Mouse (Mus musculus): ENCODE measurements around the gene Cfap221.

Gene Cfap221

GRCm38 (mm10) chr1:119996798-119997581 lies at the start of gene Cfap221:
Gene Cfap221, minus strand, starts transcription at chr1:119997234.
- peak; percentile 84 for DNase-seq

GRCm38 (mm10) chr1:120044584-120044983 lies 47.5 kb upstream of the Cfap221 start:
- DNase-seq = no peak

GRCm38 (mm10) chr1:120042421-120042820 lies 45.4 kb upstream of the Cfap221 start:
- no peak for DNase-seq

GRCm38 (mm10) chr1:120038594-120038993 lies 41.6 kb upstream of the Cfap221 start:
- no peak for DNase-seq

GRCm38 (mm10) chr1:120037021-120037683 lies 40.1 kb upstream of the Cfap221 start:
- DNase-seq = peak; percentile 70

GRCm38 (mm10) chr1:120035456-120036034 lies 38.5 kb upstream of the Cfap221 start:
- DNase-seq = no peak

GRCm38 (mm10) chr1:120034793-120035192 lies 37.8 kb upstream of the Cfap221 start:
- DNase-seq = no peak

- DNase-seq = peak; percentile 7
These were observed 36.4 kb upstream of the Cfap221 start for GRCm38 (mm10) chr1:120033469-120033854.

- peak; percentile 95 for DNase-seq
These were observed 35.9 kb upstream of the Cfap221 start for GRCm38 (mm10) chr1:120032804-120033468.

GRCm38 (mm10) chr1:120030474-120030873 lies 33.4 kb upstream of the Cfap221 start:
- DNase-seq = no peak

GRCm38 (mm10) chr1:120027693-120028092 lies 30.7 kb upstream of the Cfap221 start:
- DNase-seq = peak; percentile 85

GRCm38 (mm10) chr1:120025050-120025439 lies 28.0 kb upstream of the Cfap221 start:
- no peak for DNase-seq

GRCm38 (mm10) chr1:120024331-120025049 lies 27.5 kb upstream of the Cfap221 start:
- DNase-seq = peak; percentile 71

GRCm38 (mm10) chr1:120021951-120022350 lies 24.9 kb upstream of the Cfap221 start:
- DNase-seq = no peak

- DNase-seq = no peak
These were observed 23.4 kb upstream of the Cfap221 start for GRCm38 (mm10) chr1:120020322-120020897.

GRCm38 (mm10) chr1:120019428-120019827 lies 22.4 kb upstream of the Cfap221 start:
- no peak for DNase-seq

GRCm38 (mm10) chr1:120018900-120019299 lies 21.9 kb upstream of the Cfap221 start:
- DNase-seq = no peak

GRCm38 (mm10) chr1:120016240-120016639 lies 19.2 kb upstream of the Cfap221 start:
- DNase-seq = peak; percentile 48

GRCm38 (mm10) chr1:120013111-120013510 lies 16.1 kb upstream of the Cfap221 start:
- DNase-seq = peak; percentile 87

GRCm38 (mm10) chr1:120012638-120013037 lies 15.6 kb upstream of the Cfap221 start:
- no peak for DNase-seq

- no peak for DNase-seq
These were observed 11.0 kb upstream of the Cfap221 start for GRCm38 (mm10) chr1:120007851-120008588.

Measured in kidney, postnatal 10 days (tissue).